Mouse (Mus musculus): ENCODE measurements around the gene Actn4. TPM values are rescaled to one million over a fixed set of nuclear protein-coding genes. Genes with fewer than 3 reads are reported as not detected.

Gene Actn4
- polyA plus RNA-seq, 1 experiment from 2014 or later = 126 TPM

DNA sequence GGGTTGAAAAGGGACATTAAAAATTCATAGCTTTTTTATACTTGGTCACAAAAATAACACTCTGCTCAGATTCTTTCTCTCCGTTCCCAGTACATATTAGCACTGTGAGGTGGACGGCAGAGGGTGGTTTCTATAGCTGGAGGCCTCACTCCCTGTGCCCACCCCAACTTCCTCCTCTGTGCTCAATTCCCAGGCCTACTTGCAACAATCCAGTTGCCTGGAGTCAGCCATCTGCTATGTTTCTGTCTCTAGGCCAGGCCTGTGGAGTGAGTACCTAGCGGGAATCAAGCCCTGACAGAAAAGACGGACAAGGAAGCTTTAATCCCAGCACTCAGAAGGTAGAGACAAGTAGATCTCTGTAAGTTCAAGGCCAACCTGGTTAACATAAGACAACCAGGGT is 39.5 kb downstream of the Actn4 start:
- no peak overlapping the region for H3K4me3 ChIP-seq (replicated peaks)
- H3K4me1 ChIP-seq (replicated peaks) = peaks cover 96% of the 10 kb centered on the region
- H3K9me3 ChIP-seq (replicated peaks) = no peaks in the 10 kb centered on the region
- no peaks in the 10 kb centered on the region for H3K27me3 ChIP-seq
- H3K27ac ChIP-seq (replicated peaks) = no peak overlapping the region
- H3K4me2 ChIP-seq = no peak overlapping the region
- peaks cover 46% of the 10 kb centered on the region for H3K36me3 ChIP-seq (replicated peaks)
- WGBS (ENCODE audit: insufficient replicate concordance) = 67% methylated on average over 4 of the region's 4 CpGs
- no peak for ATAC-seq (ENCODE audit: insufficient read depth)
- H3K9ac ChIP-seq = no peak overlapping the region

DNA sequence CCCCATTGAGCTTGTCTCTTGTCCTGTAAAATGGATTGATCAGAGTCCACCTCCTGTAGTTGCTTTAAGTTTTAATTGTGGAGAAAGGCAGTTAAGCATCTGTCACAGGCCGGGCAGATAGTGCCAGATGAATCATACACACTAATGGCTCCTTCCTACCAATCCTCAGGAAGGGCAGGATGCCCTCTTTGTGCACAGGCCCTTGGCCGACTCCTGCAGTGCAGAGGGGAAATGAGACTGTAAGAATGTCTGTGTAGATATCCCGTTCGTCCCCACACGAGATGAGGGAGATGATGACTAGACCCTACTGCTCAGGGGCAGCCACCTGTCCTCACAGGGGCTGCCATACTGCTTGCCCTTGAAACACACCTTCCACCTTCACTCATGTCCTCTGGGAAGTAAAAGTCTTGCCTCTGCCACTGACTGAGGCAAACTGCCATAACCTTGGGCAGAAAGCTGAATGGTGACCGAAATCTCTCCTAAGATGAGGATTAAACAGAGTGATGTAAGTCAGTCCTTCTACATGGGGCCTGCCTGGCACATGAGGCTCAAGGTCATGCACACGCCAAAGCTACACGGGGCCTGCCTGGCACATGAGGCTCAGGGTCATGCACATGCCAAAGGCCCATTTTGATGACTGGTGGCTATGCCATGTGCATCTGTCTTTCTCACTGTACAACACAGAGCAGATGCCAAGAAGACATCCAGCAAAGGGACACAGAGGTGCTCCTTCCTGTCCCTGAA is 40.2 kb downstream of the Actn4 start:
- Histone ChIP-seq H3K4me1 (replicated peaks) (peaks cover 99% of the 10 kb centered on the region), H3K9ac (no peak overlapping the region), H3K4me3 (replicated peaks) (no peak overlapping the region), H3K4me2 (no peak overlapping the region), H3K27ac (replicated peaks) (no peak overlapping the region), H3K9me3 (replicated peaks) (no peaks in the 10 kb centered on the region), H3K27me3 (no peaks in the 10 kb centered on the region), H3K36me3 (replicated peaks) (peaks cover 51% of the 10 kb centered on the region)
- no peak for ATAC-seq (ENCODE audit: insufficient read depth)
- 67% methylated on average over 8 of the region's 8 CpGs for WGBS (ENCODE audit: insufficient replicate concordance)

DNA sequence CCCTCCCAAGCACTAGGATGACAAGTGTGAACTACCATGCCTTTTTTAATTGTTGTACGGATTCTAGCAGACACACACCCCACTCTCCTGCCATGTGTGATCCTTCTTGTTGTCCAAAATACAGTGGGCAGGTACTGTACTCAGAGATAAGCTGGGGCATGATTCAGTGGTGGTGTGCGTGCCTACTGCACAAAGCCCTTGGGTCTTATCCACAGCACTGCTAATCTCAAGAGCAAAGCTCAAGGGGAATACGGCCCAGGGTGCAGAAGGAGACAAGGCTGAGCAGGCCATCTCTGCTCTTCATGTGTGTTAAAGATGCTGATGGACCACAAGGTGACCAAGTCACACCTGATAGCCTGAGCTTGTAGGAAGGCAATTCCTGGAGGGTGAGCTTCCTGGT is 41.0 kb downstream of the Actn4 start:
- WGBS (ENCODE audit: insufficient replicate concordance) = 29% methylated on average over 3 of the region's 3 CpGs
- no peak overlapping the region for H3K27ac ChIP-seq (replicated peaks)
- H3K4me3 ChIP-seq (replicated peaks) = no peak overlapping the region
- H3K36me3 ChIP-seq (replicated peaks) = peaks cover 55% of the 10 kb centered on the region
- no peak overlapping the region for H3K4me2 ChIP-seq
- ATAC-seq (ENCODE audit: insufficient read depth) = no peak
- no peak overlapping the region for H3K9ac ChIP-seq
- H3K4me1 ChIP-seq (replicated peaks) = peaks cover 91% of the 10 kb centered on the region
- H3K27me3 ChIP-seq = no peaks in the 10 kb centered on the region
- no peaks in the 10 kb centered on the region for H3K9me3 ChIP-seq (replicated peaks)

DNA sequence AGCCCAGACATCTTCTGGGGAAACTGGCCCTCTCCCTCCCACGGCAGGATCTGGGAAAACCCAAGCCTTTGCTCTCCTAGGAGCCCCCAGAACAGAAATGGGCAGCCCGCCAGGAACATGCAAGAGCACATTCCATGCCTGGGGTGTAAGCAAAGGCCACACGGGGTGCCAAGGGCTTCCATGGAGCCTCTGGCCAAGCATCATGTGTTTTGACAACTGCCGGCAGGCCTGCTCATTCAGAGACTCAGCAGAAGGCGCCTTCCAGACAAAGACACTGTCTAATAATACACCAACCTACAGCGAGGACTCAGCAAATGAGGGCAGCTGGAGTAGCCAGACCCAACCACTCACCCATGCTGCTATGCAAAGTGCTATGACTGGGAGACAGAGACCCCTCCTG is 42.3 kb downstream of the Actn4 start:
- peak overlapping the region; percentile 53 for H3K27ac ChIP-seq (replicated peaks)
- H3K4me1 ChIP-seq (replicated peaks) = peaks cover 79% of the 10 kb centered on the region
- H3K4me2 ChIP-seq = no peak overlapping the region
- H3K4me3 ChIP-seq (replicated peaks) = no peak overlapping the region
- H3K9me3 ChIP-seq (replicated peaks) = no peaks in the 10 kb centered on the region
- H3K36me3 ChIP-seq (replicated peaks) = peaks cover 65% of the 10 kb centered on the region
- H3K9ac ChIP-seq = 0 out of 2 replicates have a peak overlapping the region, but pooled peaks have one; percentile 15
- no peak for ATAC-seq (ENCODE audit: insufficient read depth)
- H3K27me3 ChIP-seq = no peaks in the 10 kb centered on the region
- 53% methylated on average over 6 of the region's 6 CpGs for WGBS (ENCODE audit: insufficient replicate concordance)

DNA sequence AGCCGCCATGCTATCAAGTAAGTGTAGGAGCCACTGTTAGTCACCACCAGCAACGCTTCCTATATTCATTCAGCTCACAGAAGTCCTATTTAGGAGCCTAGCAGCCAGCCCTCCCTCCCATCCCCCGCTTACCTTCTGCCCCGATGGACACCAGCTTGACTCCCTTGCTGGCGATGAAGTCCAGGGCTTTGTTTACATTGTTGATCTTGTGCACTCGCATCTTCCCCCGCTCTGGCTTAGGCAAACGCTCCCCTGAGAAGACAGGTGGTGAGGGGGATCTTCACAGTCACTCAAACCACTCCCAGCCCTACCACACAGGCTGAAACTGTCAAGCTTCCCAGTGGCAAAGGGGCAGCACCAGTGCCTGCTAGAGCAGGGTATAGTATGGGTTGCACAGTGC is 43.6 kb downstream of the Actn4 start:
- WGBS (ENCODE audit: insufficient replicate concordance) = 86% methylated on average over 8 of the region's 8 CpGs
- H3K9ac ChIP-seq = no peak overlapping the region
- peaks cover 73% of the 10 kb centered on the region for H3K4me1 ChIP-seq (replicated peaks)
- H3K4me2 ChIP-seq = no peak overlapping the region
- no peak for ATAC-seq (ENCODE audit: insufficient read depth)
- no peaks in the 10 kb centered on the region for H3K27me3 ChIP-seq
- no peaks in the 10 kb centered on the region for H3K9me3 ChIP-seq (replicated peaks)
- peak overlapping the region; percentile 53 for H3K27ac ChIP-seq (replicated peaks)
- H3K36me3 ChIP-seq (replicated peaks) = peaks cover 76% of the 10 kb centered on the region
- no peak overlapping the region for H3K4me3 ChIP-seq (replicated peaks)

DNA sequence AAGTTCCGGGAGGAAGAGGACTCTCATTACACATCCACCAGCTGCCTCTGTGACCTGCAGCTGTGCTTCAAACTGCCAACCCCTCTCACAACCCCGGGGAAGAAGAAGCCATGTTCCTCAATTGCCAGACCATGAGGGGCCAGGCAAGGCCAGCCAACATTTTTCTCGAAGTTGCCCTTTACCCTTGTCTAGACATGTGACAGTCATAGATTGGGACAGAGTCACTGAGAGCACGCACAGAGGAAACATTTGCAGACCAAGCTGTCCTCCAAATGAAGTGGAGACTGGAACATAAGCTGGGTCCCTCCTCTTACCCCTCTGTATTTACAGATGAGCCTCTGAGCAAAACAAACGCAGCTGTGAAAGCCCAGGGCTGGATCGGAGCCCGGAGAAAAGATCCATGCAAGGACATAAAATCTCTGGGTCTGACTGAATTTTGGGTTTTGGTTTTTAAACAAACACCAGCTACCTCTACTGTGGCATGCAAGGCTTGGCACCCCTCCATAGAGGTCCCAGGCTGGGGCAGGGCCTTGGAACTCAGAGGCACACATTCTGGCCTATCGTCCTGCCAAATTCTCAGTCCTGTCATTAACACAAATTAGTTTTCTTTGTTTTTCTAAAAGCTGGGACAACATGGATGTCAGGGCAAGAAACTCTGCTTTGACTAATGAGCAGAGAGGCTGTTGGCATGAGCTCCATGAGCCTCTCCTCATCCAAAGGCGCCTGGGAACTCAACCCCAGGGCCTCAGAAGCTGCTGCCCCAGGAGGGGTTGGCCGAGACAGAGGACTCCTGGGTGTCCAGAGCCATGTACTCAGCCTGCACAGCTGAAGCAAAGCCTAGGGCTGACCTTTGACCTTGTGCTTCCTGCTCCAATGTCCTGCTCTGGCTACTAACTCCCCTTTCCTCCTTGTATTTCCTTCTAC is 44.4 kb downstream of the Actn4 start:
- no peak overlapping the region for H3K4me3 ChIP-seq (replicated peaks)
- no peaks in the 10 kb centered on the region for H3K27me3 ChIP-seq
- no peaks in the 10 kb centered on the region for H3K9me3 ChIP-seq (replicated peaks)
- 67% methylated on average over 10 of the region's 10 CpGs for WGBS (ENCODE audit: insufficient replicate concordance)
- peaks cover 65% of the 10 kb centered on the region for H3K4me1 ChIP-seq (replicated peaks)
- peaks cover 80% of the 10 kb centered on the region for H3K36me3 ChIP-seq (replicated peaks)
- ATAC-seq (ENCODE audit: insufficient read depth) = peak; percentile 56
- H3K4me2 ChIP-seq = no peak overlapping the region
- H3K9ac ChIP-seq = no peak overlapping the region
- peak overlapping the region; percentile 53 for H3K27ac ChIP-seq (replicated peaks)

DNA sequence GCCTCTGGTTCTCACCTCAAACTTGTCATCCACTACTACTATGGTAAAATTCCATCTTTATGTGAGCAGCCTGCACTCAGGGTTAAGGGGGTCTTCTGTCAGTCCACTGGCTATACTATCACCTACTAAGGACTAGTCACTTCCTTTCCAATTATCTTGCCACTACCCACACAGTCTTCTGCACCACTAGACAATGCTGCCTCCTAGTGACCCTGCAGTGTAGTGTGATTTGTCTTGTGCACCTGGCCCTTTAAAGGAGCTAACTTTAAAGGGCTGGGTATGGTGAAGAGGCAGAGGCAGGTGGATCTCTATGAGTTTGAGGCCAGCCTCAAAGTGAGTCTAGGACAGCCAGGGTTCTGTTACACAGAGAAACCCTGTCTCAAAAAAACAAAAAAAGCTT is 45.6 kb downstream of the Actn4 start:
- Histone ChIP-seq H3K4me1 (replicated peaks) (peaks cover 52% of the 10 kb centered on the region), H3K27me3 (no peaks in the 10 kb centered on the region), H3K9ac (no peak overlapping the region), H3K9me3 (replicated peaks) (no peaks in the 10 kb centered on the region), H3K4me2 (no peak overlapping the region), H3K27ac (replicated peaks) (no peak overlapping the region), H3K4me3 (replicated peaks) (no peak overlapping the region), H3K36me3 (replicated peaks) (peaks cover 82% of the 10 kb centered on the region)
- ATAC-seq (ENCODE audit: insufficient read depth) = no peak

DNA sequence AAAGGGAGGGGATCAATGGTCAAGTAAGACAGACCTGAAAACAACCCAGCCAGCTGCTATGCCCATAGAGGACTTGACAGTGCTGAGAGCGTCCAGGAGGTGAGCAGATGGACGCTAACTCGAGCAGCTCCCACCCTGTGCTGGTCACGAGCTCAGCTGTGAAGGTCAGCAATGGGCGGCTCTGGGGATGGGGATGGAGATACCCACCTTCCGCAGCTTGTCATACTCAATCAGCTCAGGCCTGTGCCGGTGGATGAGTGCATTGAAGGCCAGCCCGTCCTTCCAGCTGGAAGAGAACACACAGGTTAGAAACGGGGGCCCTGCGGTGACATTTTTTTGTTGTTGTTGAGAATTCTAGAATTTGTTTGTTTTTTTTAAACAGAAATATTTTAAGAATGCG is 49.0 kb downstream of the Actn4 start:
- H3K27me3 ChIP-seq = no peaks in the 10 kb centered on the region
- no peak overlapping the region for H3K4me3 ChIP-seq (replicated peaks)
- 88% methylated on average over 11 of the region's 11 CpGs for WGBS (ENCODE audit: insufficient replicate concordance)
- H3K36me3 ChIP-seq (replicated peaks) = peaks cover 100% of the 10 kb centered on the region
- H3K27ac ChIP-seq (replicated peaks) = no peak overlapping the region
- H3K9ac ChIP-seq = no peak overlapping the region
- no peaks in the 10 kb centered on the region for H3K9me3 ChIP-seq (replicated peaks)
- ATAC-seq (ENCODE audit: insufficient read depth) = no peak
- no peak overlapping the region for H3K4me2 ChIP-seq
- H3K4me1 ChIP-seq (replicated peaks) = peaks cover 19% of the 10 kb centered on the region

DNA sequence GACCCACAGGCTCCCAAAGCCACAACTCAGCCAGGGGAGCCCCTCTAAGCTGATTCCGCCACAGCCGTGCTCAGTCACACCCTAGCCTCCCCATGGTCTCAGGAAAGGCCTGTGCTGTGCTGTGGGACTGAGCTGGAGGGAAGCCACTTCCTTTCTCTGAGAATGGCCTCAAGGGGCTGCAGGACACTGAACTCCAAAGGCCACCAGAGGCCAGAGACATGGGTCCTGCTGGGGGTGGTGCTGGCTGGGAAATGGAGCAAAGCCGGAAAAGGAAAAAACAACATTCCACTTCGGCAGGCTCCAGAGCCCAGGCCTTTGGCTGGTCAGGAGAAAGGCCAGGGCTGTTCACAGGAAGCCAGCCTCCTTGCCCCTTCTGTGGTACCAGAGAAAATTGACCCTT is 50.5 kb downstream of the Actn4 start:
- Histone ChIP-seq H3K9ac (no peak overlapping the region), H3K9me3 (replicated peaks) (no peaks in the 10 kb centered on the region), H3K27ac (replicated peaks) (no peak overlapping the region), H3K27me3 (no peaks in the 10 kb centered on the region), H3K4me2 (no peak overlapping the region), H3K36me3 (replicated peaks) (peaks cover 100% of the 10 kb centered on the region), H3K4me3 (replicated peaks) (no peak overlapping the region), H3K4me1 (replicated peaks) (peaks cover 7% of the 10 kb centered on the region; the same call in 1 of the 2 replicates)
- WGBS (ENCODE audit: insufficient replicate concordance) = 78% methylated on average over 4 of the region's 4 CpGs
- peak; percentile 41; the same call in 1 of the 2 replicates for ATAC-seq (ENCODE audit: insufficient read depth)

DNA sequence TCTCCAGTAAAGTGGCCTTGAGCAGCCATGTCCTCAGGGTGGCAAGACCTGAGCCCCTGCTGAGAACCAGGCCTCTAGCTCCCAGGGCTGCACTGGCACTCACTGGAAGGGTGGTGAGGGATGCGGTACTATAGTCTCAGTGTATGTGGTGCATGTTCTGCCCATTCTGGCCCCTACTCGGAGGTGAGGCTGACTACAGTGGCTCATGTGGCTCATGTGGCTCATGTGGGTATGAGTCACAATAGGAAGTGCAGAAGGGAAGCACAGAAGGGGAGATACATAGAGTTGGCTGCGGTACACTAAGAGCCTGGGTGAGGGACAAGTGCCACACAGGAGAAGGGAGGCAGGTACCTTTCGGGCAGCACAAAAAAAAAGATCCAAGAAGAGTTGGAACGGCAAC is 54.9 kb downstream of the Actn4 start:
- Histone ChIP-seq H3K4me3 (replicated peaks) (no peak overlapping the region), H3K27ac (replicated peaks) (no peak overlapping the region), H3K9ac (no peak overlapping the region), H3K4me2 (no peak overlapping the region), H3K27me3 (no peaks in the 10 kb centered on the region), H3K36me3 (replicated peaks) (peaks cover 100% of the 10 kb centered on the region), H3K9me3 (replicated peaks) (no peaks in the 10 kb centered on the region), H3K4me1 (replicated peaks) (no peaks in the 10 kb centered on the region)
- 83% methylated on average over 5 of the region's 5 CpGs for WGBS (ENCODE audit: insufficient replicate concordance)
- no peak for ATAC-seq (ENCODE audit: insufficient read depth)

DNA sequence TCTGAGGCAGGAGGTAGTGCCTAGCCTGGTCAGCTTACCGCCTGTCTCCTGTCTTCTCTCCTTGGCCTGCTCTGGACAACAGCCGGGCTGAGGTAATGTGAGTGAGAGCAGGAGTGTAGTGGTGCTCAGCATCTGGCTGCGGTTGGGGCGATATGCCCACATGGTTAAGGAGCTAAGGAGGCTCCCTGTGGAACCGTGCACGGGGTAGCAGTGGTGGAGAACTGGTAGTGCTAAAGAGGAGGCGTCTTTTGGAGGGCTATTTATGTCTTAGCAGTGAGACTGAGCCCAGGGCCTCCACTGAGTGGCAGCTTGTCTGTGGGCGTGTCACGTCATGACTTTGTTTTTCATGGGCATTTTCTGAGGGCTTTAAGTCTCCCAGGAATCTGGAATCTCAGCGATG is 58.4 kb downstream of the Actn4 start:
- H3K36me3 ChIP-seq (replicated peaks) = peaks cover 100% of the 10 kb centered on the region
- H3K27me3 ChIP-seq = no peaks in the 10 kb centered on the region
- H3K9ac ChIP-seq = no peak overlapping the region
- no peaks in the 10 kb centered on the region for H3K9me3 ChIP-seq (replicated peaks)
- no peak overlapping the region for H3K4me3 ChIP-seq (replicated peaks)
- H3K27ac ChIP-seq (replicated peaks) = no peak overlapping the region
- no peak overlapping the region for H3K4me2 ChIP-seq
- no peaks in the 10 kb centered on the region for H3K4me1 ChIP-seq (replicated peaks)
- WGBS (ENCODE audit: insufficient replicate concordance) = 86% methylated on average over 10 of the region's 10 CpGs
- ATAC-seq (ENCODE audit: insufficient read depth) = no peak

Data from liver, embryonic 15.5 days (tissue).